In genomic region chr7:19806356-19806969, GRCm38 (mm10) we compare ENCODE assay signal across 31 mouse cellular contexts. TPM values are rescaled to one million over a fixed set of nuclear protein-coding genes. Genes with fewer than 3 reads are reported as not detected.
"Had no signal": no experiment of that assay in that cellular context is flagged by ENCODE, and none has a peak within 500 bp of the region (broad histone marks: within the 10 kb centered on the region; RNA-seq: fewer than 3 reads in every experiment).

No protein-coding gene starts in this region.

- H3K9ac ChIP-seq: liver, embryonic 13.5 days; midbrain, embryonic 12.5 days; midbrain, embryonic 15.5 days had no signal

- H3K36me3 ChIP-seq: liver, embryonic 13.5 days; midbrain, embryonic 12.5 days; midbrain, embryonic 15.5 days had no signal

- DNase-seq: kidney, adult 18-20 months; kidney, postnatal 25 days; layer of hippocampus, adult 9-11 months; liver, embryonic 13.5 days; lung, adult 2 months; lung, postnatal 14 days; lung, postnatal 4 days; right cerebral cortex, adult 18-20 months; right cerebral cortex, postnatal 14 days; thymus, adult 2 months; thymus, postnatal 14 days; thymus, postnatal 4 days had no signal

- H3K4me2 ChIP-seq: liver, embryonic 13.5 days; midbrain, embryonic 12.5 days; midbrain, embryonic 15.5 days had no signal

- H3K9me3 ChIP-seq: midbrain, embryonic 12.5 days; midbrain, embryonic 15.5 days had no signal

- ATAC-seq: intestine, embryonic 16.5 days; midbrain, embryonic 15.5 days had no signal

- H3K4me3 ChIP-seq: layer of hippocampus, adult 2 months; liver, embryonic 13.5 days; midbrain, embryonic 12.5 days; midbrain, embryonic 15.5 days had no signal

- H3K27ac ChIP-seq: kidney, postnatal 0 days; layer of hippocampus, adult 2 months; liver, embryonic 13.5 days; midbrain, embryonic 12.5 days; midbrain, embryonic 15.5 days; stomach, postnatal 0 days had no signal

RNA-seq across cellular contexts. Expression of gene Cblc, which starts 9.9 kb away (rescaled TPM):
- total RNA-seq: layer of hippocampus, adult 2 months; layer of hippocampus, postnatal 25 days; left cerebral cortex, adult 18-20 months; left cerebral cortex, postnatal 36 days; megakaryocyte progenitor cell, adult 5-6 weeks; megakaryocyte-erythroid progenitor cell, adult 5-6 weeks; monocyte, adult 5-6 weeks had no signal

RNA-seq across cellular contexts. Expression of gene Bcl3, which starts 16.1 kb away (rescaled TPM):
- total RNA-seq: megakaryocyte-erythroid progenitor cell, adult 5-6 weeks had no signal

RNA-seq across cellular contexts. Expression of gene Bcam, which starts 35.6 kb away (rescaled TPM):
- total RNA-seq: megakaryocyte progenitor cell, adult 5-6 weeks; megakaryocyte-erythroid progenitor cell, adult 5-6 weeks; monocyte, adult 5-6 weeks had no signal

RNA-seq across cellular contexts. Expression of gene Gm19345, which starts 45.3 kb away (rescaled TPM):
- total RNA-seq: liver, adult 2 months; megakaryocyte progenitor cell, adult 5-6 weeks; megakaryocyte-erythroid progenitor cell, adult 5-6 weeks; monocyte, adult 5-6 weeks had no signal
- polyA plus RNA-seq: kidney, embryonic 14.5 days; kidney, postnatal 0 days; limb, embryonic 11.5 days; liver, embryonic 13.5 days; stomach, embryonic 14.5 days had no signal

RNA-seq across cellular contexts. Expression of gene Ceacam16, which starts 54.6 kb away (rescaled TPM):
- total RNA-seq: layer of hippocampus, adult 2 months; layer of hippocampus, postnatal 25 days; left cerebral cortex, adult 18-20 months; left cerebral cortex, postnatal 36 days; megakaryocyte progenitor cell, adult 5-6 weeks; megakaryocyte-erythroid progenitor cell, adult 5-6 weeks; monocyte, adult 5-6 weeks had no signal
- polyA plus RNA-seq: intestine, embryonic 16.5 days; kidney, embryonic 14.5 days; kidney, postnatal 0 days; limb, embryonic 11.5 days; liver, embryonic 13.5 days; liver, embryonic 16.5 days; lung, embryonic 16.5 days; neural tube, embryonic 11.5 days; stomach, embryonic 14.5 days; stomach, postnatal 0 days had no signal
